Mouse (Mus musculus): ENCODE measurements around the gene Klk6. TPM values are rescaled to one million over a fixed set of nuclear protein-coding genes. Genes with fewer than 3 reads are reported as not detected.
A peak's percentile ranks its signal among the peaks of the same experiment; 100 is the strongest.

Gene Klk6
- polyA plus RNA-seq, 1 experiment = not detected

- Histone ChIP-seq H3K27ac (ENCODE audit: control insufficient read depth, insufficient read depth, low read depth, low read length) (no peak within 1 kb of the TSS), H3K4me1 (ENCODE audit: control insufficient read depth, insufficient read depth, low read length) (peaks cover 9% of the 10 kb centered on the region), H3K27me3 (ENCODE audit: control insufficient read depth, insufficient read depth, low read length) (no peaks in the 10 kb centered on the region), H3K4me3 (ENCODE audit: control insufficient read depth, low read depth, low read length) (no peak within 1 kb of the TSS), H3K36me3 (ENCODE audit: control insufficient read depth, insufficient read depth, low read length) (no peaks in the 10 kb centered on the region)
- TF ChIP-seq CTCF (IDR thresholded peaks at IDR 0.05; ENCODE audit: control insufficient read depth, insufficient read depth, insufficient replicate concordance, low read depth, low read length) (no peak), POLR2A (IDR thresholded peaks at IDR 0.05; ENCODE audit: control insufficient read depth, low read depth, low read length) (no peak)
Observed at GRCm38 (mm10) chr7:43780746-43781145, 43.6 kb upstream of the Klk6 start, which contains the start of gene Klk10. TSS of gene Klk10 (plus strand) at chr7:43781035.

GRCm38 (mm10) chr7:43781541-43781940 is 42.8 kb upstream of the Klk6 start:
- Histone ChIP-seq H3K4me3 (ENCODE audit: control insufficient read depth, low read depth, low read length) (no peak overlapping the region), H3K27me3 (ENCODE audit: control insufficient read depth, insufficient read depth, low read length) (no peaks in the 10 kb centered on the region), H3K27ac (ENCODE audit: control insufficient read depth, insufficient read depth, low read depth, low read length) (no peak overlapping the region), H3K36me3 (ENCODE audit: control insufficient read depth, insufficient read depth, low read length) (no peaks in the 10 kb centered on the region), H3K4me1 (ENCODE audit: control insufficient read depth, insufficient read depth, low read length) (peaks cover 9% of the 10 kb centered on the region)
- TF ChIP-seq POLR2A (IDR thresholded peaks at IDR 0.05; ENCODE audit: control insufficient read depth, low read depth, low read length) = no peak
- no peak for TF ChIP-seq CTCF (IDR thresholded peaks at IDR 0.05; ENCODE audit: control insufficient read depth, insufficient read depth, insufficient replicate concordance, low read depth, low read length)

- Histone ChIP-seq H3K27me3 (ENCODE audit: control insufficient read depth, insufficient read depth, low read length) (no peaks in the 10 kb centered on the region), H3K36me3 (ENCODE audit: control insufficient read depth, insufficient read depth, low read length) (no peaks in the 10 kb centered on the region), H3K4me3 (ENCODE audit: control insufficient read depth, low read depth, low read length) (peak overlapping the region; percentile 36), H3K27ac (ENCODE audit: control insufficient read depth, insufficient read depth, low read depth, low read length) (no peak overlapping the region), H3K4me1 (ENCODE audit: control insufficient read depth, insufficient read depth, low read length) (peaks cover 9% of the 10 kb centered on the region)
- TF ChIP-seq CTCF (IDR thresholded peaks at IDR 0.05; ENCODE audit: control insufficient read depth, insufficient read depth, insufficient replicate concordance, low read depth, low read length) (peak; percentile 87), POLR2A (IDR thresholded peaks at IDR 0.05; ENCODE audit: control insufficient read depth, low read depth, low read length) (no peak)
Observed at GRCm38 (mm10) chr7:43782275-43783265, 41.7 kb upstream of the Klk6 start.

GRCm38 (mm10) chr7:43785286-43785685 is 39.0 kb upstream of the Klk6 start:
- Histone ChIP-seq H3K36me3 (ENCODE audit: control insufficient read depth, insufficient read depth, low read length) (no peaks in the 10 kb centered on the region), H3K4me3 (ENCODE audit: control insufficient read depth, low read depth, low read length) (no peak overlapping the region), H3K27ac (ENCODE audit: control insufficient read depth, insufficient read depth, low read depth, low read length) (no peak overlapping the region), H3K27me3 (ENCODE audit: control insufficient read depth, insufficient read depth, low read length) (no peaks in the 10 kb centered on the region), H3K4me1 (ENCODE audit: control insufficient read depth, insufficient read depth, low read length) (peaks cover 9% of the 10 kb centered on the region)
- TF ChIP-seq POLR2A (IDR thresholded peaks at IDR 0.05; ENCODE audit: control insufficient read depth, low read depth, low read length) (no peak), CTCF (IDR thresholded peaks at IDR 0.05; ENCODE audit: control insufficient read depth, insufficient read depth, insufficient replicate concordance, low read depth, low read length) (peak; percentile 13; the same call in 1 of the 2 replicates)

- H3K36me3 ChIP-seq (ENCODE audit: control insufficient read depth, insufficient read depth, low read length) = no peaks in the 10 kb centered on the region
- no peak for TF ChIP-seq CTCF (IDR thresholded peaks at IDR 0.05; ENCODE audit: control insufficient read depth, insufficient read depth, insufficient replicate concordance, low read depth, low read length)
- no peak for TF ChIP-seq POLR2A (IDR thresholded peaks at IDR 0.05; ENCODE audit: control insufficient read depth, low read depth, low read length)
- no peak overlapping the region for H3K27ac ChIP-seq (ENCODE audit: control insufficient read depth, insufficient read depth, low read depth, low read length)
- H3K4me3 ChIP-seq (ENCODE audit: control insufficient read depth, low read depth, low read length) = no peak overlapping the region
- H3K4me1 ChIP-seq (ENCODE audit: control insufficient read depth, insufficient read depth, low read length) = no peaks in the 10 kb centered on the region
- no peaks in the 10 kb centered on the region for H3K27me3 ChIP-seq (ENCODE audit: control insufficient read depth, insufficient read depth, low read length)
Observed at GRCm38 (mm10) chr7:43788096-43788495, 36.2 kb upstream of the Klk6 start.

GRCm38 (mm10) chr7:43789295-43789694 is 35.0 kb upstream of the Klk6 start:
- H3K36me3 ChIP-seq (ENCODE audit: control insufficient read depth, insufficient read depth, low read length) = no peaks in the 10 kb centered on the region
- H3K27ac ChIP-seq (ENCODE audit: control insufficient read depth, insufficient read depth, low read depth, low read length) = no peak overlapping the region
- H3K4me3 ChIP-seq (ENCODE audit: control insufficient read depth, low read depth, low read length) = no peak overlapping the region
- H3K27me3 ChIP-seq (ENCODE audit: control insufficient read depth, insufficient read depth, low read length) = no peaks in the 10 kb centered on the region
- no peak for TF ChIP-seq POLR2A (IDR thresholded peaks at IDR 0.05; ENCODE audit: control insufficient read depth, low read depth, low read length)
- no peak for TF ChIP-seq CTCF (IDR thresholded peaks at IDR 0.05; ENCODE audit: control insufficient read depth, insufficient read depth, insufficient replicate concordance, low read depth, low read length)
- H3K4me1 ChIP-seq (ENCODE audit: control insufficient read depth, insufficient read depth, low read length) = no peaks in the 10 kb centered on the region

GRCm38 (mm10) chr7:43791591-43791990 is 32.7 kb upstream of the Klk6 start, which contains the start of gene Klk9:
TSS of gene Klk9 (plus strand) at chr7:43791891.
- no peak within 1 kb of the TSS for H3K4me3 ChIP-seq (ENCODE audit: control insufficient read depth, low read depth, low read length)
- no peak for TF ChIP-seq CTCF (IDR thresholded peaks at IDR 0.05; ENCODE audit: control insufficient read depth, insufficient read depth, insufficient replicate concordance, low read depth, low read length)
- TF ChIP-seq POLR2A (IDR thresholded peaks at IDR 0.05; ENCODE audit: control insufficient read depth, low read depth, low read length) = no peak
- no peak within 1 kb of the TSS for H3K27ac ChIP-seq (ENCODE audit: control insufficient read depth, insufficient read depth, low read depth, low read length)
- no peaks in the 10 kb centered on the region for H3K36me3 ChIP-seq (ENCODE audit: control insufficient read depth, insufficient read depth, low read length)
- H3K27me3 ChIP-seq (ENCODE audit: control insufficient read depth, insufficient read depth, low read length) = no peaks in the 10 kb centered on the region
- peaks cover under 1% of the 10 kb centered on the region; the same call in 1 of the 2 replicates for H3K4me1 ChIP-seq (ENCODE audit: control insufficient read depth, insufficient read depth, low read length)

Measured in testis, adult 2 months (tissue).